Mouse (Mus musculus) erythroblast, adult 5-6 weeks (primary cell): ENCODE results near the gene Gm8356. TPM values are rescaled to one million over a fixed set of nuclear protein-coding genes. Genes with fewer than 3 reads are reported as not detected.
"Not testable (repeated sequence)": the region's sequence is repeated elsewhere in the genome, so short reads cannot be mapped to it uniquely, and the experiment has no call there.

Source experiments
- ATAC-seq: replicated peaks from 2 replicates; pipeline ENCODE4 v1.8.0; 2016; ENCODE audit warnings: moderate number of reproducible peaks, mild to moderate bottlenecking, moderate TSS enrichment, inconsistent platforms; ENCODE audit not compliant: poor library complexity, low FRiP score, severe bottlenecking
- total RNA-seq, 2 experiments: library from RNA; stranded (forward) in 1 of 2; stranded (reverse) in 1 of 2; fragments of 150-400 nt in 1 of 2; fragments of 200-764, 138-1000 nt in 1 of 2; gene quantifications; 2 replicates each; pipeline versions ENCODE4 v1.2.3 to v1.2.4; 2015 to 2017; ENCODE audit warnings: low replicate concordance in 2 of 2

Gm8356 gene
- total RNA-seq (2015; ENCODE audit: low replicate concordance) (not detected in 2 replicates), total RNA-seq (2017; ENCODE audit: low replicate concordance) (not detected in 2 replicates)

GRCm38 (mm10) chr14:6537190-6537589 lies at the start of gene Gm8356:
Gene Gm8356 (minus strand): TSS chr14:6537290.
- ATAC-seq, result not testable (repeated sequence)

DNA sequence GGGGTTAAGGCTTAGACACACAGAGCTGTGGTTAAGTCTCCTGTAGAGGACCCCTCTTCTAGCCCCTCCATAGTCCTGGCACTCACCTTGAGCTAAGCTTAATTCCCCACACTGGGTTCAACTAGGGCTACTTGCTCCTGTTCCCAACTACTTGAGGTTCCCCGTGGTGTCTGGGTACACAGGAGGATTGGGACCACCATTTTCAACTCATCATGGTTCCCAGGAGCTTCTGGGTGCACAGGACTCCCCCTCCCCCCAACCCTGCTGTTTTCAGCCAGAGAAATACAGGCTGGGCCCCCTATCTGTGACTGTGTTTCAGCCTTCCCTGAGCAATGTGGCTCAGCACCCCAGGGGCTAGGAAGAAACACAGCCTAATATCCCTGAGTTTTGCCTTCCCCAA lies 50.8 kb downstream of the Gm8356 start:
- not testable (repeated sequence) for ATAC-seq

- not testable (repeated sequence) for ATAC-seq
Observed at GRCm38 (mm10) chr14:6485541-6485940, 51.5 kb downstream of the Gm8356 start.

DNA sequence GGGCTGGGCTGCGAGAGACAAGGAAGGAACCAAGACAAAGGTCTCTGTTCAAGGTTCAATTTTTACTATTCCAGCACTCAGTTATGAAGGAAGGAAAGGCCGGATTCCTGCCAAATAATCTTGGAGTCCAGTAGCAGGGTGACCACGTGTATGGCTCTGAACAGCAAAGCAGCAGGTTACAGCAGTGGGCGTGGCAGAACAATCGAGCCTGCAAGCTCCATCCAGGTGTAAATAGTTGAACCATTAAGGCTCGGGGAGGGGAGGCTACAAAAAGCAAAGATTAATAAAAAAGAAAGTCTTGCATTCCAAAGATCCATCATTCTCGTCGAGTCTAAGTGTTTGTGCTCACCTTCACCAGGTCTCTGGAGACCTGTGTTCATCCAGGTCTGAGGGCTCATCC lies 55.0 kb downstream of the Gm8356 start:
- ATAC-seq, result not testable (repeated sequence)

Other genes starting within 250 kb of the Gm8356 start
- not detected in 2 replicates for gene Gm21103, start 232.4 kb downstream of the Gm8356 start, total RNA-seq (2015; ENCODE audit: low replicate concordance)
- gene Gm21103, start 232.4 kb downstream of the Gm8356 start, total RNA-seq (2017; ENCODE audit: low replicate concordance), result not detected in 2 replicates
- not detected in 2 replicates for gene Gm3618, start 193.6 kb downstream of the Gm8356 start, total RNA-seq (2015; ENCODE audit: low replicate concordance)
- gene Gm3618, start 193.6 kb downstream of the Gm8356 start, total RNA-seq (2017; ENCODE audit: low replicate concordance), result not detected in 2 replicates
- not detected in 2 replicates for gene Gm16440, start 147.0 kb downstream of the Gm8356 start, total RNA-seq (2015; ENCODE audit: low replicate concordance)
- gene Gm16440, start 147.0 kb downstream of the Gm8356 start, total RNA-seq (2017; ENCODE audit: low replicate concordance), result not detected in 2 replicates
- not detected in 2 replicates for gene Gm3591, start 124.8 kb downstream of the Gm8356 start, total RNA-seq (2015; ENCODE audit: low replicate concordance)
- gene Gm3591, start 124.8 kb downstream of the Gm8356 start, total RNA-seq (2017; ENCODE audit: low replicate concordance), result not detected in 2 replicates
- not detected in 2 replicates for gene Gm3594, start 92.7 kb downstream of the Gm8356 start, total RNA-seq (2015; ENCODE audit: low replicate concordance)
- gene Gm3594, start 92.7 kb downstream of the Gm8356 start, total RNA-seq (2017; ENCODE audit: low replicate concordance), result not detected in 2 replicates
- not detected in 2 replicates for gene Gm3629, start 53.3 kb upstream of the Gm8356 start, total RNA-seq (2015; ENCODE audit: low replicate concordance)
- not detected in 2 replicates for gene Gm3629, start 53.3 kb upstream of the Gm8356 start, total RNA-seq (2017; ENCODE audit: low replicate concordance)
- not detected in 2 replicates for gene Gm3460, start 85.1 kb upstream of the Gm8356 start, total RNA-seq (2015; ENCODE audit: low replicate concordance)
- gene Gm3460, start 85.1 kb upstream of the Gm8356 start, total RNA-seq (2017; ENCODE audit: low replicate concordance), result not detected in 2 replicates
- not detected in 2 replicates for gene Gm10251, start 146.9 kb upstream of the Gm8356 start, total RNA-seq (2015; ENCODE audit: low replicate concordance)
- not detected in 2 replicates for gene Gm10251, start 146.9 kb upstream of the Gm8356 start, total RNA-seq (2017; ENCODE audit: low replicate concordance)
- not detected in 2 replicates for gene Gm8050, start 183.0 kb upstream of the Gm8356 start, total RNA-seq (2015; ENCODE audit: low replicate concordance)
- gene Gm8050, start 183.0 kb upstream of the Gm8356 start, total RNA-seq (2017; ENCODE audit: low replicate concordance), result not detected in 2 replicates
- gene Gm3636, start 205.0 kb upstream of the Gm8356 start, total RNA-seq (2015; ENCODE audit: low replicate concordance), result not detected in 2 replicates
- gene Gm3636, start 205.0 kb upstream of the Gm8356 start, total RNA-seq (2017; ENCODE audit: low replicate concordance), result not detected in 2 replicates
- gene Gm8362, start 237.1 kb upstream of the Gm8356 start, total RNA-seq (2015; ENCODE audit: low replicate concordance), result not detected in 2 replicates
- gene Gm8362, start 237.1 kb upstream of the Gm8356 start, total RNA-seq (2017; ENCODE audit: low replicate concordance), result not detected in 2 replicates